Mouse (Mus musculus) E14TG2a.4 (cell line): ENCODE measurements around the gene Cnppd1.

ENCODE experiments used
- CTCF ChIP-seq: conservative IDR thresholded peaks from 2 replicates; pipeline ENCODE4 v1.5.1; 2014; ENCODE audit warnings: low read length
- POU5F1 ChIP-seq: IDR thresholded peaks from 2 replicates; pipeline ENCODE4 v1.6.1; 2014; ENCODE audit warnings: low read length, borderline replicate concordance

DNA sequence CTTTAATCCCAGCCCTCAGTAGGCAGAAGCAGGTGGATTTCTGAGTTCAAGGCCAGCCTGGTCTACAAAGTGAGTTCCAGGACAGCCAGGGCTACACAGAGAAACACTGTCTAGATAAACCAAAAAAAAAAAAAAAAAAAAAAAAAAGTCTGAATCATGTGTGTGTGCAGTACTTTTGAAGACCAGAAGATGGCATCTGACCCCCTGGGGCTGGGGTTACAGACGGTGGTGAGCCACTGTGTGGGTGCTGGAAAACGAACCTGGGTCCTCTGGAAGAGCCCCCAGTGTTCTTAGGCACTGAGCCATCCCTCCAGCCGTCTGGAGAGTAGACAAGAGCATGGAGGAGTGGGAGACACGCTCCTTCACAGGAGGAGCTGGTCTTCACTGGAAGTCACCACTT lies 39.6 kb upstream of the Cnppd1 start:
- TF ChIP-seq CTCF (peak; percentile 27; the same call in 1 of the 2 replicates), POU5F1 (no peak)
